ENCODE assay signal across 35 mouse cellular contexts in genomic region chr12:16795781-16796180, GRCm38 (mm10). TPM values are rescaled to one million over a fixed set of nuclear protein-coding genes. Genes with fewer than 3 reads are reported as not detected.
"Had no signal": no experiment of that assay in that cellular context is flagged by ENCODE, and none has a peak within 500 bp of the region (broad histone marks: within the 10 kb centered on the region; RNA-seq: fewer than 3 reads in every experiment).

No protein-coding gene starts in this region.

- H3K9ac ChIP-seq: heart, embryonic 12.5 days; heart, embryonic 13.5 days; heart, embryonic 15.5 days; hindbrain, embryonic 12.5 days; hindbrain, embryonic 13.5 days; hindbrain, embryonic 14.5 days; hindbrain, embryonic 15.5 days; intestine, embryonic 15.5 days; kidney, embryonic 15.5 days had no signal

- H3K27me3 ChIP-seq: heart, embryonic 12.5 days; hindbrain, embryonic 12.5 days; hindbrain, embryonic 13.5 days; hindbrain, embryonic 15.5 days; intestine, embryonic 15.5 days had no signal

- H3K4me2 ChIP-seq: heart, embryonic 12.5 days; heart, embryonic 13.5 days; heart, embryonic 15.5 days; hindbrain, embryonic 12.5 days; hindbrain, embryonic 13.5 days; hindbrain, embryonic 14.5 days; hindbrain, embryonic 15.5 days; intestine, embryonic 15.5 days; kidney, embryonic 15.5 days had no signal

- ATAC-seq: hindbrain, embryonic 16.5 days; hindbrain, postnatal 0 days; inflammation-experienced regulatory T-cells, adult 6 months; intestine, embryonic 15.5 days; intestine, embryonic 16.5 days; intestine, postnatal 0 days had no signal

- H3K36me3 ChIP-seq: heart, embryonic 12.5 days; heart, embryonic 13.5 days; heart, embryonic 15.5 days; hindbrain, embryonic 12.5 days; hindbrain, embryonic 13.5 days; hindbrain, embryonic 15.5 days; intestine, embryonic 15.5 days; kidney, embryonic 15.5 days had no signal

- H3K27ac ChIP-seq: heart, embryonic 13.5 days; heart, embryonic 15.5 days; hindbrain, embryonic 10.5 days; hindbrain, embryonic 12.5 days; hindbrain, embryonic 13.5 days; hindbrain, embryonic 14.5 days; hindbrain, embryonic 15.5 days; hindbrain, postnatal 0 days; intestine, embryonic 15.5 days; kidney, embryonic 15.5 days; kidney, postnatal 0 days; layer of hippocampus, adult 2 months; left cerebral cortex, adult 2 months had no signal

- DNase-seq: heart, postnatal 10 days; heart, postnatal 14 days; heart, postnatal 36 days; heart, postnatal 4 days; kidney, adult 11 months; kidney, adult 18-20 months; kidney, adult 2 months; kidney, adult 8-10 months; kidney, adult 9 months; kidney, postnatal 10 days; kidney, postnatal 14 days; kidney, postnatal 25 days; kidney, postnatal 36 days; kidney, postnatal 4 days; layer of hippocampus, adult 9-11 months; layer of hippocampus, postnatal 36 days had no signal

- H3K9me3 ChIP-seq: heart, embryonic 12.5 days; heart, embryonic 13.5 days; heart, embryonic 15.5 days; hindbrain, embryonic 10.5 days; hindbrain, embryonic 12.5 days; hindbrain, embryonic 13.5 days; hindbrain, embryonic 15.5 days; intestine, embryonic 15.5 days; kidney, embryonic 15.5 days had no signal

- H3K4me1 ChIP-seq: heart, embryonic 13.5 days; intestine, embryonic 15.5 days had no signal

- H3K4me3 ChIP-seq: heart, embryonic 12.5 days; heart, embryonic 13.5 days; heart, embryonic 15.5 days; hindbrain, embryonic 10.5 days; hindbrain, embryonic 12.5 days; hindbrain, embryonic 13.5 days; hindbrain, embryonic 15.5 days; intestine, embryonic 15.5 days; kidney, embryonic 15.5 days; layer of hippocampus, adult 2 months; left cerebral cortex, adult 2 months had no signal

RNA-seq across cellular contexts. Expression of gene Greb1, which starts 4.9 kb away (rescaled TPM):
- total RNA-seq: hematopoietic stem cell, adult 5-6 weeks had no signal
